Comparison of ENCODE assay signal across 28 mouse cellular contexts in genomic region chr4:118282182-118282562, GRCm38 (mm10). TPM values are rescaled to one million over a fixed set of nuclear protein-coding genes. Genes with fewer than 3 reads are reported as not detected.
A peak's percentile ranks its signal among the peaks of the same experiment; 100 is the strongest.
DNase-seq lines count a peak whose midpoint lies in the region; ATAC-seq lines count a peak whose summit lies in the region.
"Had no signal": no experiment of that assay in that cellular context is flagged by ENCODE, and none has a peak within 500 bp of the region (broad histone marks: within the 10 kb centered on the region; RNA-seq: fewer than 3 reads in every experiment).

No protein-coding gene starts in this region.

- H3K4me2 ChIP-seq in limb, embryonic 13.5 days (replicated peaks), result no peak overlapping the region
- H3K4me2 ChIP-seq in midbrain, embryonic 13.5 days (replicated peaks), result no peak overlapping the region
- no peak overlapping the region for H3K4me2 ChIP-seq in midbrain, embryonic 11.5 days
- no peak overlapping the region for H3K4me2 ChIP-seq in embryonic facial prominence, embryonic 15.5 days (replicated peaks)
- H3K4me2 ChIP-seq in liver, embryonic 11.5 days, result no peak overlapping the region
- H3K4me2 ChIP-seq: heart, embryonic 15.5 days; limb, embryonic 12.5 days; liver, embryonic 13.5 days; lung, embryonic 14.5 days; neural tube, embryonic 12.5 days had no signal

- ATAC-seq in limb, embryonic 13.5 days (ENCODE audit: low FRiP score, low read depth), result no peak
- no peak for ATAC-seq in midbrain, embryonic 13.5 days
- no peak for ATAC-seq in midbrain, embryonic 11.5 days (ENCODE audit: low FRiP score)
- ATAC-seq in embryonic facial prominence, embryonic 15.5 days (ENCODE audit: insufficient number of reproducible peaks, low FRiP score, low TSS enrichment, low read depth), result no peak
- ATAC-seq in liver, embryonic 11.5 days (replicated peaks; ENCODE audit: low FRiP score), result no peak
- ATAC-seq: CD4-positive, CD25-positive, alpha-beta regulatory T cell, adult 4 months; hindbrain, embryonic 16.5 days had no signal

- H3K4me3 ChIP-seq in heart, embryonic 10.5 days, result no peak overlapping the region
- H3K4me3 ChIP-seq in limb, embryonic 13.5 days, result no peak overlapping the region
- no peak overlapping the region for H3K4me3 ChIP-seq in limb, embryonic 10.5 days
- no peak overlapping the region for H3K4me3 ChIP-seq in midbrain, embryonic 13.5 days (replicated peaks)
- H3K4me3 ChIP-seq in midbrain, embryonic 11.5 days (ENCODE audit: low read depth, low read length), result no peak overlapping the region
- no peak overlapping the region for H3K4me3 ChIP-seq in embryonic facial prominence, embryonic 15.5 days (replicated peaks)
- H3K4me3 ChIP-seq in liver, embryonic 11.5 days (ENCODE audit: low read depth, low read length), result no peak overlapping the region
- H3K4me3 ChIP-seq: heart, embryonic 15.5 days; limb, embryonic 12.5 days; liver, embryonic 13.5 days; myocyte; neural tube, embryonic 12.5 days had no signal

- DNase-seq in heart, embryonic 10.5 days (ENCODE audit: low spot score), result no peak
- no peak for DNase-seq in heart, adult 8-10 months (ENCODE audit: low spot score)
- DNase-seq in limb, embryonic 10.5 days (ENCODE audit: low spot score), result no peak
- DNase-seq in midbrain, embryonic 11.5 days (ENCODE audit: low spot score, missing footprints), result no peak
- no peak for DNase-seq in liver, embryonic 11.5 days (ENCODE audit: low spot score)
- DNase-seq: adrenal gland, adult 8-10 months; cerebellum, adult 2 months; cerebellum, postnatal 14 days; gastrocnemius, postnatal 10 days; heart, postnatal 4 days; kidney, adult 18-20 months; kidney, postnatal 10 days; layer of hippocampus, adult 9-11 months; liver, embryonic 13.5 days; lung, embryonic 14.5 days; right cerebral cortex, adult 18-20 months had no signal

- no peaks in the 10 kb centered on the region for H3K27me3 ChIP-seq in heart, embryonic 10.5 days (ENCODE audit: insufficient read depth, poor library complexity, severe bottlenecking)
- H3K27me3 ChIP-seq in limb, embryonic 13.5 days, result no peaks in the 10 kb centered on the region
- no peaks in the 10 kb centered on the region for H3K27me3 ChIP-seq in limb, embryonic 10.5 days (ENCODE audit: low read depth, poor library complexity, severe bottlenecking)
- no peaks in the 10 kb centered on the region for H3K27me3 ChIP-seq in midbrain, embryonic 13.5 days
- no peaks in the 10 kb centered on the region for H3K27me3 ChIP-seq in midbrain, embryonic 11.5 days (ENCODE audit: control insufficient read depth, insufficient read depth, low read length)
- H3K27me3 ChIP-seq in embryonic facial prominence, embryonic 15.5 days, result no peaks in the 10 kb centered on the region
- no peaks in the 10 kb centered on the region for H3K27me3 ChIP-seq in liver, embryonic 11.5 days (replicated peaks; ENCODE audit: control insufficient read depth, insufficient read depth, low read length)
- H3K27me3 ChIP-seq: heart, embryonic 15.5 days; limb, embryonic 12.5 days; neural tube, embryonic 12.5 days had no signal

- no peaks in the 10 kb centered on the region for H3K9me3 ChIP-seq in heart, embryonic 10.5 days
- H3K9me3 ChIP-seq in limb, embryonic 13.5 days, result no peaks in the 10 kb centered on the region
- H3K9me3 ChIP-seq in limb, embryonic 10.5 days (replicated peaks), result no peaks in the 10 kb centered on the region
- no peaks in the 10 kb centered on the region for H3K9me3 ChIP-seq in midbrain, embryonic 13.5 days
- H3K9me3 ChIP-seq in midbrain, embryonic 11.5 days (ENCODE audit: control insufficient read depth, low read length), result no peaks in the 10 kb centered on the region
- H3K9me3 ChIP-seq in embryonic facial prominence, embryonic 15.5 days (replicated peaks), result no peaks in the 10 kb centered on the region
- H3K9me3 ChIP-seq in liver, embryonic 11.5 days (ENCODE audit: control insufficient read depth, low read length), result no peaks in the 10 kb centered on the region
- H3K9me3 ChIP-seq: G1E; heart, embryonic 15.5 days; limb, embryonic 12.5 days; liver, embryonic 13.5 days; neural tube, embryonic 12.5 days had no signal

- peaks cover 43% of the 10 kb centered on the region for H3K36me3 ChIP-seq in heart, embryonic 10.5 days
- H3K36me3 ChIP-seq in limb, embryonic 13.5 days, result peaks cover 60% of the 10 kb centered on the region
- H3K36me3 ChIP-seq in limb, embryonic 10.5 days, result peaks cover 83% of the 10 kb centered on the region
- peaks cover 43% of the 10 kb centered on the region for H3K36me3 ChIP-seq in midbrain, embryonic 13.5 days
- no peaks in the 10 kb centered on the region; the same call in 1 of the 2 replicates for H3K36me3 ChIP-seq in midbrain, embryonic 11.5 days (ENCODE audit: control insufficient read depth, insufficient read depth, low read length)
- peaks cover 18% of the 10 kb centered on the region; the same call in 1 of the 2 replicates for H3K36me3 ChIP-seq in embryonic facial prominence, embryonic 15.5 days
- H3K36me3 ChIP-seq in liver, embryonic 11.5 days (ENCODE audit: control insufficient read depth, insufficient read depth, low read length), result peaks cover 2% of the 10 kb centered on the region; the same call in 1 of the 2 replicates
- H3K36me3 ChIP-seq: G1E; heart, embryonic 15.5 days; liver, embryonic 13.5 days had no signal

- 0 out of 2 replicates have a peak overlapping the region, but pooled peaks have one; percentile 13 for H3K9ac ChIP-seq in limb, embryonic 13.5 days
- H3K9ac ChIP-seq in midbrain, embryonic 13.5 days (replicated peaks), result no peak overlapping the region
- no peak overlapping the region for H3K9ac ChIP-seq in midbrain, embryonic 11.5 days (ENCODE audit: low read length)
- no peak overlapping the region for H3K9ac ChIP-seq in embryonic facial prominence, embryonic 15.5 days
- no peak overlapping the region for H3K9ac ChIP-seq in liver, embryonic 11.5 days (ENCODE audit: low read depth, low read length)
- H3K9ac ChIP-seq: heart, embryonic 15.5 days; limb, embryonic 12.5 days; liver, embryonic 13.5 days; lung, embryonic 14.5 days; neural tube, embryonic 12.5 days had no signal

- H3K27ac ChIP-seq in heart, embryonic 10.5 days, result peak overlapping the region; percentile 13; the same call in 1 of the 2 replicates
- no peak overlapping the region for H3K27ac ChIP-seq in limb, embryonic 13.5 days
- H3K27ac ChIP-seq in limb, embryonic 10.5 days, result no peak overlapping the region
- H3K27ac ChIP-seq in midbrain, embryonic 13.5 days, result 0 out of 2 replicates have a peak overlapping the region, but pooled peaks have one; percentile 4
- no peak overlapping the region for H3K27ac ChIP-seq in midbrain, embryonic 11.5 days (ENCODE audit: low read depth, low read length)
- peak overlapping the region; percentile 44; the same call in 1 of the 2 replicates for H3K27ac ChIP-seq in embryonic facial prominence, embryonic 15.5 days (replicated peaks)
- H3K27ac ChIP-seq in liver, embryonic 11.5 days (ENCODE audit: low read depth, low read length), result no peak overlapping the region
- H3K27ac ChIP-seq: heart, embryonic 15.5 days; limb, embryonic 12.5 days; liver, embryonic 13.5 days; macrophage; neural tube, embryonic 12.5 days had no signal

- 76% methylated on average over 1 of the region's 1 CpGs for WGBS in heart, embryonic 10.5 days
- WGBS in limb, embryonic 13.5 days, result 28% methylated on average over 1 of the region's 1 CpGs
- 93% methylated on average over 1 of the region's 1 CpGs for WGBS in limb, embryonic 10.5 days
- 73% methylated on average over 1 of the region's 1 CpGs for WGBS in midbrain, embryonic 13.5 days
- whole genome bisulfite sequencing in midbrain, embryonic 11.5 days, result 72% methylated on average over 1 of the region's 1 CpGs
- WGBS in embryonic facial prominence, embryonic 15.5 days, result 53% methylated on average over 1 of the region's 1 CpGs
- WGBS in liver, embryonic 11.5 days, result 70% methylated on average over 1 of the region's 1 CpGs

- peaks cover 71% of the 10 kb centered on the region for H3K4me1 ChIP-seq in heart, embryonic 10.5 days
- peaks cover 17% of the 10 kb centered on the region for H3K4me1 ChIP-seq in limb, embryonic 13.5 days
- H3K4me1 ChIP-seq in limb, embryonic 10.5 days, result peaks cover 38% of the 10 kb centered on the region
- H3K4me1 ChIP-seq in midbrain, embryonic 13.5 days (replicated peaks), result peaks cover 65% of the 10 kb centered on the region
- H3K4me1 ChIP-seq in midbrain, embryonic 11.5 days (ENCODE audit: control insufficient read depth, insufficient read depth, low read length), result peaks cover 31% of the 10 kb centered on the region
- peaks cover 67% of the 10 kb centered on the region for H3K4me1 ChIP-seq in embryonic facial prominence, embryonic 15.5 days
- H3K4me1 ChIP-seq in liver, embryonic 11.5 days (replicated peaks; ENCODE audit: control insufficient read depth, insufficient read depth, low read length), result peaks cover 11% of the 10 kb centered on the region

RNA-seq across cellular contexts. Expression of gene Ptprf, which starts 9.0 kb away (rescaled TPM):
- polyA plus RNA-seq in heart, embryonic 10.5 days (2016; fragmentation: Nextera tagmentation; extraction: Ambion mirVana), result 43.8 and 59.3 TPM in 2 replicates
- total RNA-seq in heart, adult 8-10 months (2022), result 1 to 10 TPM; 3.6 to 6.8 (median 4.6) TPM
- polyA plus RNA-seq in limb, embryonic 13.5 days (2015; fragmentation: Nextera tagmentation; extraction: Ambion mirVana), result 51.1 and 58.1 TPM in 2 replicates
- polyA plus RNA-seq in limb, embryonic 10.5 days (2016; fragmentation: Nextera tagmentation; extraction: Ambion mirVana), result 67.5 and 77.3 TPM in 2 replicates
- polyA plus RNA-seq in midbrain, embryonic 13.5 days (2015; fragmentation: Nextera tagmentation; extraction: Ambion mirVana), result 80.3 and 91.8 TPM in 2 replicates
- 60.1 and 63.5 TPM in 2 replicates for polyA plus RNA-seq in midbrain, embryonic 11.5 days (2014; fragmentation: Nextera tagmentation; extraction: Ambion mirVana)
- 89.3 and 90.7 TPM in 2 replicates for polyA plus RNA-seq in embryonic facial prominence, embryonic 15.5 days (2015; fragmentation: Nextera tagmentation; extraction: Ambion mirVana)
- polyA plus RNA-seq in liver, embryonic 11.5 days (2014; fragmentation: Nextera tagmentation; extraction: Ambion mirVana), result 29.1 and 29.2 TPM in 2 replicates
- total RNA-seq: megakaryocyte-erythroid progenitor cell, adult 5-6 weeks had no signal
- polyA plus RNA-seq: G1E had no signal

Comparison
In these comparisons a context has a peak if more than half of its experiments do, and no peak if none do; other contexts are left out.
1. H3K27ac ChIP-seq: peak in heart, embryonic 10.5 days (single experiment), midbrain, embryonic 13.5 days (single experiment) and embryonic facial prominence, embryonic 15.5 days (single experiment); none in limb, embryonic 13.5 days (single experiment), limb, embryonic 10.5 days (single experiment), midbrain, embryonic 11.5 days (single experiment) and liver, embryonic 11.5 days (single experiment).